Mouse (Mus musculus) olfactory bulb, adult 2 months (tissue): ENCODE results near the gene Spef2.

Source experiments
- CTCF ChIP-seq: fragments of 200-500 bp; IDR thresholded peaks from 2 replicates; pipeline ENCODE4 v1.5.1; 2012; ENCODE audit warnings: low read depth, mild to moderate bottlenecking, low read length, moderate library complexity; ENCODE audit not compliant: insufficient read depth
- POLR2A ChIP-seq: fragments of 200-500 bp; IDR thresholded peaks from 2 replicates; pipeline ENCODE4 v1.6.1; 2012; ENCODE audit warnings: mild to moderate bottlenecking, low read depth, low read length, moderate library complexity; ENCODE audit not compliant: insufficient read depth

GRCm38 (mm10) chr15:9567316-9567715 lies 181.4 kb downstream of the Spef2 start:
- no peak for TF ChIP-seq CTCF
- no peak for TF ChIP-seq POLR2A
